Mouse (Mus musculus): ENCODE measurements around the gene Fbxo21. TPM values are rescaled to one million over a fixed set of nuclear protein-coding genes. Genes with fewer than 3 reads are reported as not detected.

Fbxo21 gene
- polyA plus RNA-seq, 1 experiment = 67.4 TPM

DNA sequence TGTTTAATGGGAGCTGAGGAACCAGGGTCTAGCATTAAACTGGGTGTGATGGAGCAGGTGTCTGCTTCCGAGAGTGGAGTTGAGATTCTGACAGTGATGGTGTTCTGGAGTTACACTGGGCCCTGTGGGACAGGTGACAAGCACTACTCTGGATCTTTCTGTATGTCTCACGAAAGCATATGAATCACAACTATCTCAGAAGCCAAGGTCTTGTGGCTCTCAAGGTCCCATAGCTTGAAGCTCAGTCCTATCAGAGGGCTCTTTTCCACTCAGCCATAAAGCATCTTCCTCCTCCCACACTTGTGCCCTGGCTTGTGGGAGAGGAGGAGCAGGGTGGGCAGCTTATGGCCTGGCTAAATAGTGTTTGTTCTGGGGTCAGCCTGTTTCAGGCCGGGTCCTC is 14.4 kb downstream of the Fbxo21 start:
- H3K27me3 ChIP-seq (replicated peaks; ENCODE audit: control insufficient read depth, insufficient read depth, low read length) = no peaks in the 10 kb centered on the region
- no peak overlapping the region for H3K27ac ChIP-seq (ENCODE audit: insufficient read depth, low read depth, low read length)
- no peak for DNase-seq
- peaks cover 12% of the 10 kb centered on the region; the same call in 1 of the 2 replicates for H3K4me1 ChIP-seq (ENCODE audit: control insufficient read depth, insufficient read depth, low read length)
- H3K4me3 ChIP-seq (ENCODE audit: insufficient read depth, low read depth, low read length) = no peak overlapping the region
- TF ChIP-seq CTCF (conservative IDR thresholded peaks at IDR 0.05; ENCODE audit: insufficient read depth, insufficient read length, low read depth, low read length) (no peak), POLR2A (IDR thresholded peaks at IDR 0.05; ENCODE audit: low read depth, low read length) (no peak)
- 66% methylated on average over 3 of the region's 3 CpGs for WGBS
- H3K36me3 ChIP-seq (ENCODE audit: control insufficient read depth, insufficient read depth, low read length) = no peaks in the 10 kb centered on the region; the same call in 1 of the 2 replicates

DNA sequence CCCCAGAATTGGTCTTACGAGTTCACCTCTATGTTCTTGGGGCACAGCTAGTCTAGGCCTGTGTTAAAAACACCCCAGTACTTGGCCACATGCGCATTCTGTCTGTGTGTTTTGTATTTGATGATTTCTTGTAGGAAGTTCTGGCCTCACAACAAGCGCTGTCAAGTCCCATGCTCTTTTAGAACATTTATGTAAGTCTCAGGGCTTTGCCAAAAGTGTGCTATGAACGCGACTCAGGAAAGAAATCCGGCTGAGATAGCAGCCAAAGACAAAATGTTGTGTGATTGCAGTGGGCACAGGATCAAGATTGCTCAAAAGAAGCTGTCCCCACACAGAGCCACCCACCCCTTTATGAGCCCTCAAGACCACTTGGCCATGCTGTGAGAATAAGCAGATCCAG is 17.0 kb downstream of the Fbxo21 start:
- Histone ChIP-seq H3K27me3 (replicated peaks; ENCODE audit: control insufficient read depth, insufficient read depth, low read length) (no peaks in the 10 kb centered on the region), H3K4me3 (ENCODE audit: insufficient read depth, low read depth, low read length) (no peak overlapping the region), H3K27ac (ENCODE audit: insufficient read depth, low read depth, low read length) (no peak overlapping the region), H3K36me3 (ENCODE audit: control insufficient read depth, insufficient read depth, low read length) (no peaks in the 10 kb centered on the region; the same call in 1 of the 2 replicates), H3K4me1 (ENCODE audit: control insufficient read depth, insufficient read depth, low read length) (peaks cover 9% of the 10 kb centered on the region; the same call in 1 of the 2 replicates)
- no peak for DNase-seq
- 88% methylated on average over 6 of the region's 6 CpGs for WGBS
- no peak for TF ChIP-seq POLR2A (IDR thresholded peaks at IDR 0.05; ENCODE audit: low read depth, low read length)
- no peak for TF ChIP-seq CTCF (conservative IDR thresholded peaks at IDR 0.05; ENCODE audit: insufficient read depth, insufficient read length, low read depth, low read length)

DNA sequence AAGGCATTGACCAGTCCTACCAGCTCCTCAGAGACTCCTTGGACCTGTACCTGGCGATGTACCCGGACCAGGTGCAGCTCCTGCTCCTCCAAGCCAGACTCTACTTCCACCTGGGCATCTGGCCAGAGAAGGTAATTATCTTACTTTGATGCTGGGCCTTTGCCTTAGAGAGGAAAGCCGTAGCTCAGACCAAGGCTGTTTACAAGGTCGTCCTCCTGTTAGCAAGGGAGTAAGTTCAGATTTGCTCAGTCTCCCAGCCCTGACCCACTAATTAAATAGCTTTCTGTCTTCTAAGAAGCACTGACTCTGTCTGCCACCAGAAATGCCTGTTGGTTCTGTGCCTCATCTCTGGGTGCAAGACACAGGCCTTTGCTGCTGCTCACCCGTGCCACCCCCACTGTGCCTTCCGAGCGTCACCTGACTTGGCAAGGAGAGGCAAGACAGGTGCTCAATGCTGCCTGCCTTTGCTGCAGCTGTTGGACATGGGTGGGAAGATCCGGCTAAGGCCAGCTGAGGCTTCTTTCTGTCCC is 18.9 kb downstream of the Fbxo21 start:
- H3K27me3 ChIP-seq (replicated peaks; ENCODE audit: control insufficient read depth, insufficient read depth, low read length) = no peaks in the 10 kb centered on the region
- H3K4me3 ChIP-seq (ENCODE audit: insufficient read depth, low read depth, low read length) = no peak overlapping the region
- H3K27ac ChIP-seq (ENCODE audit: insufficient read depth, low read depth, low read length) = no peak overlapping the region; the same call in 1 of the 2 replicates
- peak; percentile 85 for DNase-seq
- no peaks in the 10 kb centered on the region; the same call in 1 of the 2 replicates for H3K36me3 ChIP-seq (ENCODE audit: control insufficient read depth, insufficient read depth, low read length)
- peaks cover 9% of the 10 kb centered on the region; the same call in 1 of the 2 replicates for H3K4me1 ChIP-seq (ENCODE audit: control insufficient read depth, insufficient read depth, low read length)
- 49% methylated on average over 8 of the region's 8 CpGs for WGBS
- no peak for TF ChIP-seq POLR2A (IDR thresholded peaks at IDR 0.05; ENCODE audit: low read depth, low read length)
- TF ChIP-seq CTCF (conservative IDR thresholded peaks at IDR 0.05; ENCODE audit: insufficient read depth, insufficient read length, low read depth, low read length) = no peak

- no peaks in the 10 kb centered on the region for H3K27me3 ChIP-seq (replicated peaks; ENCODE audit: control insufficient read depth, insufficient read depth, low read length)
- H3K36me3 ChIP-seq (ENCODE audit: control insufficient read depth, insufficient read depth, low read length) = no peaks in the 10 kb centered on the region; the same call in 1 of the 2 replicates
- WGBS = 82% methylated on average over 6 of the region's 6 CpGs
- H3K4me3 ChIP-seq (ENCODE audit: insufficient read depth, low read depth, low read length) = no peak overlapping the region
- peaks cover 9% of the 10 kb centered on the region; the same call in 1 of the 2 replicates for H3K4me1 ChIP-seq (ENCODE audit: control insufficient read depth, insufficient read depth, low read length)
- no peak overlapping the region for H3K27ac ChIP-seq (ENCODE audit: insufficient read depth, low read depth, low read length)
- no peak for DNase-seq
- TF ChIP-seq CTCF (conservative IDR thresholded peaks at IDR 0.05; ENCODE audit: insufficient read depth, insufficient read length, low read depth, low read length) (no peak), POLR2A (IDR thresholded peaks at IDR 0.05; ENCODE audit: low read depth, low read length) (no peak)
These were observed 19.4 kb downstream of the Fbxo21 start for GRCm38 (mm10) chr5:117995911-117996310.

- 77% methylated on average over 6 of the region's 6 CpGs for whole genome bisulfite sequencing
- no peaks in the 10 kb centered on the region for H3K36me3 ChIP-seq (ENCODE audit: control insufficient read depth, insufficient read depth, low read length)
- DNase-seq = peak; percentile 31
These were observed 20.1 kb downstream of the Fbxo21 start for GRCm38 (mm10) chr5:117996581-117996980.

GRCm38 (mm10) chr5:117997434-117997970 is 21.0 kb downstream of the Fbxo21 start:
- 50% methylated on average over 10 of the region's 10 CpGs for WGBS
- H3K36me3 ChIP-seq (ENCODE audit: control insufficient read depth, insufficient read depth, low read length) = no peaks in the 10 kb centered on the region
- H3K27me3 ChIP-seq (replicated peaks; ENCODE audit: control insufficient read depth, insufficient read depth, low read length) = no peaks in the 10 kb centered on the region
- no peak overlapping the region for H3K4me3 ChIP-seq (ENCODE audit: insufficient read depth, low read depth, low read length)
- DNase-seq = peak; percentile 81
- H3K4me1 ChIP-seq (ENCODE audit: control insufficient read depth, insufficient read depth, low read length) = peaks cover 9% of the 10 kb centered on the region; the same call in 1 of the 2 replicates
- no peak for TF ChIP-seq CTCF (conservative IDR thresholded peaks at IDR 0.05; ENCODE audit: insufficient read depth, insufficient read length, low read depth, low read length)
- no peak for TF ChIP-seq POLR2A (IDR thresholded peaks at IDR 0.05; ENCODE audit: low read depth, low read length)
- peak overlapping the region; percentile 18; the same call in 1 of the 2 replicates for H3K27ac ChIP-seq (ENCODE audit: insufficient read depth, low read depth, low read length)

More at GRCm38 (mm10) chr5:117996581-117996980, 20.1 kb downstream of the Fbxo21 start:
- no peaks in the 10 kb centered on the region for H3K27me3 ChIP-seq (replicated peaks; ENCODE audit: control insufficient read depth, insufficient read depth, low read length)
- H3K4me3 ChIP-seq (ENCODE audit: insufficient read depth, low read depth, low read length) = no peak overlapping the region
- TF ChIP-seq CTCF (conservative IDR thresholded peaks at IDR 0.05; ENCODE audit: insufficient read depth, insufficient read length, low read depth, low read length) = no peak
- no peak for TF ChIP-seq POLR2A (IDR thresholded peaks at IDR 0.05; ENCODE audit: low read depth, low read length)
- no peak overlapping the region for H3K27ac ChIP-seq (ENCODE audit: insufficient read depth, low read depth, low read length)
- H3K4me1 ChIP-seq (ENCODE audit: control insufficient read depth, insufficient read depth, low read length) = peaks cover 9% of the 10 kb centered on the region; the same call in 1 of the 2 replicates

- no peak for DNase-seq
- 90% methylated on average over 7 of the region's 7 CpGs for WGBS
- no peaks in the 10 kb centered on the region for H3K36me3 ChIP-seq (ENCODE audit: control insufficient read depth, insufficient read depth, low read length)
These were observed 22.5 kb downstream of the Fbxo21 start for GRCm38 (mm10) chr5:117999061-117999460.

More at GRCm38 (mm10) chr5:117999061-117999460, 22.5 kb downstream of the Fbxo21 start:
- H3K27me3 ChIP-seq (replicated peaks; ENCODE audit: control insufficient read depth, insufficient read depth, low read length) = no peaks in the 10 kb centered on the region
- H3K4me1 ChIP-seq (ENCODE audit: control insufficient read depth, insufficient read depth, low read length) = peaks cover 9% of the 10 kb centered on the region; the same call in 1 of the 2 replicates
- H3K4me3 ChIP-seq (ENCODE audit: insufficient read depth, low read depth, low read length) = no peak overlapping the region
- no peak overlapping the region for H3K27ac ChIP-seq (ENCODE audit: insufficient read depth, low read depth, low read length)
- TF ChIP-seq CTCF (conservative IDR thresholded peaks at IDR 0.05; ENCODE audit: insufficient read depth, insufficient read length, low read depth, low read length) (no peak), POLR2A (IDR thresholded peaks at IDR 0.05; ENCODE audit: low read depth, low read length) (no peak)

Measured in kidney, adult 2 months (tissue).